Mouse (Mus musculus) cerebellum, postnatal 25 days (tissue): ENCODE data around the gene Coro2b.

ENCODE experiments used
- DNase-seq, 2 experiments: peaks; one replicate each; pipeline ENCODE4 v3.0.0; 2021; ENCODE audit warnings: mixed read lengths in 2 of 2

Coro2b gene

GRCm38 (mm10) chr9:62537941-62538340, 1.1 kb upstream of the Coro2b start:
- peak in 1 of 2 experiments; percentile 72 for DNase-seq

GRCm38 (mm10) chr9:62536119-62536654, 657 bp downstream of the Coro2b start:
- DNase-seq = peak; percentile 85 to 89

GRCm38 (mm10) chr9:62535566-62535965, 1.3 kb downstream of the Coro2b start:
- peak; percentile 73 for DNase-seq

- DNase-seq = no peak
Observed at GRCm38 (mm10) chr9:62534691-62535090, 2.2 kb downstream of the Coro2b start.

- no peak for DNase-seq
Observed at GRCm38 (mm10) chr9:62534158-62534557, 2.7 kb downstream of the Coro2b start.

GRCm38 (mm10) chr9:62532876-62533275, 4.0 kb downstream of the Coro2b start:
- DNase-seq = peak in 1 of 2 experiments; percentile 58

GRCm38 (mm10) chr9:62531459-62532275, 5.2 kb downstream of the Coro2b start:
- DNase-seq = peak in 1 of 2 experiments; percentile 58

- no peak for DNase-seq
Observed at GRCm38 (mm10) chr9:62528527-62528926, 8.3 kb downstream of the Coro2b start.

- DNase-seq = no peak
Observed at GRCm38 (mm10) chr9:62526858-62527257, 10.0 kb downstream of the Coro2b start.

GRCm38 (mm10) chr9:62526451-62526850, 10.4 kb downstream of the Coro2b start:
- DNase-seq = peak; percentile 82 to 88

GRCm38 (mm10) chr9:62524761-62525308, 12.0 kb downstream of the Coro2b start:
- no peak for DNase-seq

GRCm38 (mm10) chr9:62522791-62523471, 13.9 kb downstream of the Coro2b start:
- peak in 1 of 2 experiments; percentile 62 for DNase-seq

GRCm38 (mm10) chr9:62522211-62522610, 14.6 kb downstream of the Coro2b start:
- DNase-seq = peak in 1 of 2 experiments; percentile 67

- DNase-seq = no peak
Observed at GRCm38 (mm10) chr9:62521541-62521940, 15.3 kb downstream of the Coro2b start.

GRCm38 (mm10) chr9:62520933-62521332, 15.9 kb downstream of the Coro2b start:
- DNase-seq = no peak

- peak; percentile 66 to 68 for DNase-seq
Observed at GRCm38 (mm10) chr9:62519787-62520503, 16.9 kb downstream of the Coro2b start.

- DNase-seq = peak; percentile 51 to 57
Observed at GRCm38 (mm10) chr9:62519334-62519733, 17.5 kb downstream of the Coro2b start.

GRCm38 (mm10) chr9:62518572-62518971, 18.3 kb downstream of the Coro2b start:
- DNase-seq = no peak

GRCm38 (mm10) chr9:62517112-62517957, 19.5 kb downstream of the Coro2b start:
- peak in 1 of 2 experiments; percentile 61 for DNase-seq

- no peak for DNase-seq
Observed at GRCm38 (mm10) chr9:62515138-62515537, 21.7 kb downstream of the Coro2b start.

- peak in 1 of 2 experiments; percentile 70 for DNase-seq
Observed at GRCm38 (mm10) chr9:62513492-62514133, 23.2 kb downstream of the Coro2b start.
